Mouse (Mus musculus): ENCODE results near the gene Mef2d.

- TF ChIP-seq GATA1 (IDR thresholded peaks at IDR 0.05; ENCODE audit: low read length) (no peak), TAL1 (IDR thresholded peaks at IDR 0.05; ENCODE audit: low read length) (no peak)
These were observed 62.0 kb downstream of the Mef2d start for GRCm38 (mm10) chr3:88203999-88204700.
